Mouse (Mus musculus) left cerebral cortex, postnatal 4 days (tissue): ENCODE data around the gene Fam98a. TPM values are rescaled to one million over a fixed set of nuclear protein-coding genes. Genes with fewer than 3 reads are reported as not detected.

ENCODE experiments used
- DNase-seq: peaks from one replicate; pipeline ENCODE4 v3.0.0-alpha.2; 2022
- intact Hi-C: fragments of 180-260 bp; cut with DNase I; formaldehyde crosslinking; loops from one replicate; pipeline ENCODE4 v1.15.1; 2025
- total RNA-seq, 2 experiments: library from RNA; stranded (reverse); gene quantifications; 2 replicates each; pipeline ENCODE4 v1.2.3; 2021

The Fam98a gene
- total RNA-seq, 2 experiments from 2014 or later: 62.7 to 65.7 TPM

GRCm38 (mm10) chr17:75523812-75524211, 27.9 kb downstream of the Fam98a start:
- intact Hi-C loops: no loop called here
- no peak for DNase-seq

DNA sequence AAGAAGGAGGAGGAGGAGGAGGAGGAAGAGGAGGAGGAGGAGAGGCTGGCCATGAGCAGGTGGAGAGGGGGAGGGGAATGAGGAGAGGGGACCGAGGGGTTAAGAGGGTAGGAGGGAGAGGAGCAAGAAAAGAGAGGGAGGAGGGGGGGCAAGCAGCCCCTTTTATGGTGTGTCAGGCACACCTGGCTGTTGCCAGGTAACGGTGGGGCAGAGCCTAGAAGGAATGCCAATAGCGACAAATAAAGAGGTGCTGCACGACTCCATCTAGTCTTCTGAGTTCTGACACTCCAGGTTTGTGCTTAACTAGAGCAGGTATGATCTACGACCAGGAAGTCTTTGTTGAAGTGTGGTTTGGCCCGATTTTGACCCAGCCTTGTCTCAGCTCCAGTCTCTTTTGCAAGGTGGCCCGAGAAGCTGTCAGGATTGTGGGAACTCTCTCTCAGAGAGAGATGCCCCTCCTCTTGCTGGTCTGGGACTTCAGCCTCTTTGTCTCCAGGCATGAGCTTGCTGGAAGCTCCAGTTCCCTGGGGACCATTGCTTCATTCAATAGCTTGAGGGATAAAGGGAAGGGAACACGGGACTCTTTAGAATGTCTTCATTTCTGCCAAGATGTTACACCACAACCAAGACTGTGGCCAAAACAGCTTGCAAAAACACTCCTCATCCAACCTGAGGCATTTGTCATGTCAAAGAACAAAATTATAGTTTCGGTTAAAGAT, 29.2 kb downstream of the Fam98a start:
- intact Hi-C loops: no loop called here
- DNase-seq: no peak

DNA sequence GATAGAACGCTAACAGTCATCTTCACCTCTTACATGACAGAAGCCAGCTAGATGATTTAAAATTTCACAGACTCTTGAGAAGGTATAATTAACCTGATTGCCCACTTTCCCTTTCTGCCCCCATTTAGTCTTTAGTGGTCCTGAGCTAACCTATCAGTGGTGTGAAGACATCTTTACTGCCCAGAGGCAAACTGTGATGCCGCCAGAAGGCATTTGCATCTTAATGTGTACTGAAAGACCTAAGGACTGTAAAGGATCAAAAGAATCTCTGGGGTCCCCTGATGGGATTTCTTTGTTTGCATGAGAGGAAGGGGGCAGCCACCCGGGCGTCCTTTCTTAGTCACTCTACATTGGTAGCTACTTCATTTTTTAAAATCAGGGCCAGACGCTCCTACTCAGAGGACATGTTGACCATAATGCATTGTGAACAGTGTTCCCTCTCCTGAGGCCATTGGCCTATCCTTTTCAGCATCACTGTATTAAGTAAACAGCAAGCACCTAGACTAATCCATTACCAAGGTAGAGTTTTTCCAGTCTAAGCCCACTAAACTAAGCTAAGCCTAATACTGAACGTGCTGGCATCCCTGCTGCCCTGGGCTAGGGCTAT, 30.4 kb downstream of the Fam98a start:
- DNase-seq: no peak
- intact Hi-C loops: no loop called here

DNA sequence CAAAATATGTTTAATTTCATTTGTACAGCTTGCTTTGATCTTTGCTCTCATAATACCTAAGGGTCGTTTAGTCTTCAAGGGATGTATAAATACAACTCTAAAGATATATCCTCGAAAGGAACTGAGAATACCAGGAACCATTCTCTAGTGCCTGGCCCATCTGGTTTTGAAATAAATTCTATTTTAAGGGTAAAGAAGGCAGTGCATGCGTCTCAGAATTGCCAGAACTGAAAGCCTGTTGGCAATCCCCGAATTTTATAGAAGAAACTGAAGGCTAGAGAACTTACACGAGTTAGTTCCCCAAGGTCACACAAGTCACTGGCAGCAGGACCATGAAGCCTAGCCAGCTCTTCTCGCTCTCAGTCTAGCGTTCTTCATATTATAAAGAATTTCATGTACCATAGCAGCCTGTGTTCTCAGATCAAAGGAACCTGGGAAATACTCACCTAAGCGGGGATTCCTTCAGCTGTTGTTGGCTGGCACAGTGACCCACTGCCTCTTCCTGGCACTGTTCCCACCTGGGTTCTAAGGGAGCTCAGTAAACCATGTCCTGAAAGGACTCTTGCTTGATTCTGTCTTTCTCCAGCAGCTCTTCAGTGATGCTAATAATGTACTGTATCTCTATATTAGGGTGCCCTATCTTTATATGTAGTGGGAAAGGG, 32.4 kb downstream of the Fam98a start:
- intact Hi-C loops: no loop called here
- no peak for DNase-seq

- intact Hi-C loops: no loop called here
- no peak for DNase-seq
These were observed 33.4 kb downstream of the Fam98a start for GRCm38 (mm10) chr17:75518181-75518901.

GRCm38 (mm10) chr17:75516591-75516990, 35.2 kb downstream of the Fam98a start:
- intact Hi-C loops: no loop called here
- DNase-seq: no peak

DNA sequence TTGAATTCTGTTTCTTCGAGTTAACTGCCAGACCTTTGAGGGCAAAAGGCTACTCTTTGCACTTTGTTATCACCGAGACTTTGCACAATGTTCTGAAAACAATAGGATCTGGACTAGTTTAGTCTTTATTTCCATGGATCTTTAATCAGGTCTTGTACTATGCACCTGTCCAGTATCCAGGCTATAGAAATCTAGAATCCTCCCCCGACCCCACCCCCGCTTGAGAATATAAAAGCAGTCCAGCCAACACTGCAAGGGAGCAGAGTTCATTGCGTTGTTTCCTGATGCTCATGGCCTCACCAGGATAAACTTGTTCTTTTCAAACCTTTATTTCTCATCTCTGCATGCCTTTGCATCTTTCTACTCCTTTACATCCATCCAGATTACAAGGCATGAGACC, 42.5 kb downstream of the Fam98a start:
- DNase-seq: no peak
- intact Hi-C loops: no loop called here

GRCm38 (mm10) chr17:75506708-75507641, 44.8 kb downstream of the Fam98a start:
- intact Hi-C loops: no loop called here
- no peak for DNase-seq

DNA sequence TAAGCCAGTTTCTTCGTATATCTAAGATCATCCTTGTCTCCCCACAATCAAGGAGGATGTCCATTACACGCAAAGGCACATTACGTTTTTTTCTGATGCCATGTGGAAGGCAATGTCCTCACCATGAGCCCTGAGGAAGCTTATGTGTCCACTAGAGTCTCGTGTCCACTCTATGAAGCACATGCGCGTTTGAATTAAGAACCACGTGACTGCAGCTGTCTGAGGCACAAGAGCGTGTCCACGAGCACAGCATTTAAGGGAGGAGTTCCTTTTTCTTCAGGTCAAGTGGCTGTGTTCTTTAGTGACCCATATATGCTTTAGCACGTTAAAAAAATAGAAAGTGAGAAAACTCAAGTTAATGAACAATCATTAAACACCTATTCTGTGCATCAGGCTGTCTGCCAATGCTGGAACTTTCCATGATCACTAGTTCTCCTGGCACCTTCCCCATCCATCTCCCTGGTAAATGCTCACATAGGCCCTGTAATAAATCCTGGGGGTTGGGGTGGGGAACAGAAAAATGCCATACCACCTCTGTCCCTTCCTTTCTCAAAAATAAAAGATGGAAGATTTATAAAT, 45.6 kb downstream of the Fam98a start:
- intact Hi-C loops: no loop called here
- no peak for DNase-seq

DNA sequence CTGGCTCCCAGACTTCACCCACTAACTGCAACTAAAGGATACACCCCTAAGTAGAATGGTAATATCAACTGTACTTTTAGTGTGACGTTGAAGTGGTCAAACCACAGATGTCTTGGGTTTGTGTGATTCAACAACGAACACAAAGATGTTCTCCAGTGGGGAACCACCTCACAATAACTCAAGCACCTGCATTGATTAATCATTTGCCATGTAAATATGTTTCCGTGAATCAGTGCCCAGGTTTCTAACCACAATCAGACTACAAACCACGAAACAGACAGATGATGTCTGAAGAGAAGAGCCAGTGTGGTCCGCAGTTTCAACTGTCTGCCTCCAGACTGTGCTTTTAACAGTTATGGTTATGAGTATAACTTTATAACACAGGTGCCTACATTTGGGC, 46.7 kb downstream of the Fam98a start:
- intact Hi-C loops: no loop called here

DNA sequence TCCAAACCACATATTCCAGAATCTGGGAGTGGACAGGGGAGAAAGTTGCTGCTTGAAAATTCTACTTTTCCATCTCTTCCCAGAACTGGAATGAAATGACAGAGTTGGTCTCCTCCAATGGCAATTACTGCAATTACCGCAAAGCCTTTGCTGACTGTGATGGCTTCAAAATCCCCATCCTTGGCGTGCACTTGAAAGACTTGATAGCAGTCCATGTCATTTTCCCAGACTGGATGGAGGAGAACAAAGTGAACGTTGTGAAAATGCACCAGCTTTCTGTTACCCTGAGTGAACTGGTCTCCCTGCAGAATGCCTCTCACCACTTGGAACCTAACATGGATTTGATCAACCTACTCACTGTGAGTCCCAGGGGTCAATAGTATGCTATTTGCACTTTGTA, 48.7 kb downstream of the Fam98a start:
- intact Hi-C loops: no loop called here
- DNase-seq: no peak

More for the DNA sequence above, 46.7 kb downstream of the Fam98a start:
- no peak for DNase-seq

DNA sequence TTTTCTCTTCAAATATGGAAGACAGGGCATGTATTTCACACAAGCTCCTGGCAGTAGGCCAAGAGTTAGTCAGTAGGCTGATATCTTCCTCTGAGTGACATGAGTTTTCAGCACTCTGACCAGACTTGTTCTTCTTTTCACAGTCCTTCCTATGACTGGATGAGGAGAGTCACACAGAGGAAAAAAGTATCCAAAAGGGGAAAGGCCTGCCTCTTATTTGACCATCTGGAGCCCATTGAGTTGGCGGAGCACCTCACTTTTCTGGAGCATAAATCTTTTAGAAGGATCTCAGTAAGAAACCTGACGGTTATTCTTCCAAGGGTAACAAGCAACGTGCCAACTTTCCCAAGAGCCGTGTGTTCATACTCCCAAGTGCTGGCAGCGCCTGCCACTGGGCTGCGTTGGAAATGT, 53.5 kb downstream of the Fam98a start:
- intact Hi-C loops: no loop called here
- peak; percentile 7 for DNase-seq

GRCm38 (mm10) chr17:75495213-75495612, 56.5 kb downstream of the Fam98a start:
- intact Hi-C loops: no loop called here
- no peak for DNase-seq

Other genes starting within 250 kb of the Fam98a start
- 1 to 10 TPM; 8.4 to 9.6 TPM for gene Rasgrp3, start 116.0 kb downstream of the Fam98a start, total RNA-seq